Mouse (Mus musculus): ENCODE measurements around the gene Sec11a. TPM values are rescaled to one million over a fixed set of nuclear protein-coding genes. Genes with fewer than 3 reads are reported as not detected.
"Not testable (repeated sequence)": the region's sequence is repeated elsewhere in the genome, so short reads cannot be mapped to it uniquely, and the experiment has no call there.

Sec11a gene
- total and polyA plus RNA-seq, 3 experiments, result 40.8 to 103 (median 57.1) TPM

GRCm38 (mm10) chr7:80959003-80959402 is 11.4 kb upstream of the Sec11a start:
- no peak for DNase-seq

GRCm38 (mm10) chr7:80956891-80957290 is 9.3 kb upstream of the Sec11a start:
- no peak for DNase-seq

DNA sequence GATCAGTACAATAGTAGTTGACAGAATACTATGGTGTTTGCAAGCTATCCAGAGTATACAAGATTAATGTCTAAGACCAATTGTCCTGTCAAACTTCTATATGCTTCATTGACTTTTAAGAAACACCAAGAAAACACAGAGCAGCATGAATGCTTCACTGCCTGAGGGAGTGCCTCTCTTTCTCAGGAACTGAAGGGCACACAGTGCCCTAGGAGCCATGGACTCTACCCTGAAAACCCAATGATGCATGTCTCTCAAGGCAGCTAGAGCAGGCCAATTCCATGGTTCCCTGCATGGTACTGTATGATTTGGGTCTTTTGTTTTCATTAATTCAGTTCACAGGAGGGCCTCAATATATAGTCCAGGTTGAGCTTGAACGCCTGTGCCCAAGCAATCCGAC is 6.7 kb upstream of the Sec11a start:
- no peak for DNase-seq

DNA sequence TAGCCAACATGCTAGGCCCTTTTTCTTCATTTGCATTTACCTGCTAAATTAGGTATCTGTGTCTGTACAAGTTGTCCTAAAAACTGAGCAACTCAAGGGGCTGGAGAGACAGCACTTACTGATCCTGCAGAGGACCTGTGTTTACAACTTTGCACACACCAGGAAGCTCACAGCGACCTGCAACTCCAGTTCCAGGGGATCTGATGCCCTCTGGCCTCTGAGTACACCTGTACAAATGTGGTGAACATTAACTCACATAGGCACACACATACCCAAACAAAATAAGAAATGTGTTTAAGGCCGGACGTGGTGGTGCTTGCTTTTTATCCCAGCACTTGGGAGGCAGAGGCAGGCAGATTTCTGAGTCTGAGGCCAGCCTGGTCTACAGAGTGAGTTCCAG is 4.6 kb upstream of the Sec11a start:
- no peak for DNase-seq

DNA sequence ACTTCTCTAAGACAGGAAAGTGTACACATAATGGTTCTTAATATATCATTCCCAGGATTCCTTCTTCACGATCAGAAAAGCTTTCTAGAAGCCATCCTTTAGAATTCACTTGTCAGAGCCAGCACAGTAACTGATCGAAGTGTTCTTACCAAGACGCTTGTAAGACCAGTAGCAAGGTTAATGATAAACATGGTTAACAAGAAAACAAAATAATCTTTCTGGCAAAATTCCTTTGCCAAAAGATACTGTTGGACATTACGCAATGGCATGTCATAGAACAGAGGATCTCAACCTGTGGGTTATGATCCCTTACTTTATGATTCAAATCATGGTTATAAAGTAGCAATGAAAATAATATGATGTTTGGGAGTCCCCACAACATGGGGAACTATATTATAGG is 3.9 kb upstream of the Sec11a start:
- DNase-seq, result no peak

DNA sequence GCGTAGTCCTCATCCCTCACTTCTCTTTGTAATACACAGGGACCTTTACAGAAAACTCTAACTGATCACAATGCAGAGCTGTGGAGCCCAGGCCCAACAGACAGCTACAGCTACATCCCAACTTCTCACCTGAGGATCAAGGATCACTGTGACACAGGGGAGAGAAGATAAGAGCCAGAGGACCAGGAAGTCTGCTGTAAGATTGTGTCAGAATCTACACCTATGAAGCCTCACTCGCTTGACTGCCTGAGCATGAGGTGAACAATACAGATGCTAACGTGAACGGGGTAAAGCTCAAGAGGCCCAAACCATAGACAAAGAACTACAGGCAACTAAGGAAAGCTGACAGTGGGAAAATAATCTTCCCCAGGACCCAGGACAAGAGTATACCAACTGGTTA is 7.8 kb downstream of the Sec11a start:
- DNase-seq, result no peak

DNA sequence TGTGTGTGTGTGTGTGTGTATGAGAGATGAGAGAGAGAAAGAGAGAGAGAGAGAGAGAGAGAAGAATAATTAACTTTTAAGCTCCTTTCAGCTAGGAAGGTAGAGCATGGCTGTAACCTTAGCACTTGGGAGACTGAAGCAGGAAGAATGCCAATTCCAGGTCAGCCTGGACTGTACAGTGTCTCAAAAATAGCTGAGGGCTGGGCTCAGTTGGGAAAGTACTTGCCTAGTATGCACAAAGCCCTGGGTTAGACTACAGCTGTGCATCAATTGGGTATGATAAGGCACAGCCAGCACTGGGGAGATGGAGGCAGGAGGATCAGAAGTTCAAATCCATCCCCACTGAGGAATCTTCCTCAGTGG is 10.3 kb downstream of the Sec11a start:
- DNase-seq, result not testable (repeated sequence)

- DNase-seq, result not testable (repeated sequence)
Measured at GRCm38 (mm10) chr7:80936617-80937303, 10.8 kb downstream of the Sec11a start.

DNA sequence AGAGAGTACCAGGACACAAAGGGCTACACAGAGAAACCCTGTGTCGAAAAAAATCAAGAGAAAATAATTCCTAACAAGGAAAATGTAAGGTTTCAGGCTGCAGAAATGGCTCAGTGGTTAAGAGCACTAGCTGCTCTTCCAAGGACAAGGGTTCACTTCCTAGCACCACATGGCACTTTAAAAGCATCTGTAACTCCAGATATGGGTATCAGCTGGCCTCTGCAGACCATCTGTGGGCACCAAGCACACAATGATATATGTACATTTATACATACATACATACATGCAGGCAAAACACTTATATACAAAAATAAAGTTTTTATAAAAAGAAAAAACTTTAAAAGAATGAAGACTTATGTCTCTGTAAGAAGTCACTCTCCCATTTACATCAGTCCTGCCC is 11.7 kb downstream of the Sec11a start:
- no peak for DNase-seq

- DNase-seq, result no peak
Measured at GRCm38 (mm10) chr7:80932777-80933176, 14.8 kb downstream of the Sec11a start.

DNA sequence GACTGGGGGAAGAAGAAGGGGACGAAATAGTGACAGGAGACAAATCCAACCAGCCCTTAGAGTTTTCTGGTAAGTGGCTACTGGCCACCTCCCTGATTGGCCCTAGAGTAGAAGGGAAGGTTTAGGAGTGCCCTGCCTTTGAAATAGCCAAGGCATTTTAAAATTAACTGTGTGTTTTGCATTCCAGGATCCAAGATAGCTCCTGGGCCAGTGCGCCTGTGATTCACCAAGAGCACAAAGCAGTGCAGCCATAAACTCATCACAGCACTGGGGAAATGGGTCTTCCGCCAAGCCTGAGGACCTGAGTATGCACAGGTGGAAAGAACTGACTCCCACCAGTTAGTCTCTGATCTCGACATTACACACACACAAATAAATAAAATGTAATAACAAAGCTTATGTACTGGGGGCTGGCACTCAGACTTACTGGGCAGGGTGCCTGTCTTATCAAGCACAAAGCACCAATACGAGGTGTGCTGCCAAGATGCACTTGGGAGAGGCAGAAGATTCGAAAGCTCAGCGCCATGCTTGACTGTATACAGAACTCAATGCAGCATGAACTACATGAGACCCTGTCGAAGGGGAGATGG is 15.9 kb downstream of the Sec11a start:
- no peak for DNase-seq

DNA sequence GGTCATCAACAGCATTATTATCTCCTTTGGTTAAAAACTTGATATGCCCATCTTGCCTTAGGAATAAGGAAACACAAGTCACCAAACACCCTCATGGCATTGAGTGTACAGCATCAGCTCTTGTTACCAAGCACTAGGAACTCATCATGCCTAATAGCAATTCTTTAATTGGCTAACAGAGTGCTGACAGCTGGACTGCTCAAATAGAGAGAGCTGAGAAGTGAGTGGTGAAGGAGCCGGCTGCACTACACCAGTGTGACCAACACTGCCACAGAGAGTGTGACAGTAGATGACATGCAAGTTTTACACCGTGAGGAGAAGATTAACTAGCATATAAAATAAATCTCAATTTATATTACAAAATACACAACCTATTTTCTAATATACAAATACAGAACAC is 24.4 kb downstream of the Sec11a start:
- DNase-seq, result no peak

DNA sequence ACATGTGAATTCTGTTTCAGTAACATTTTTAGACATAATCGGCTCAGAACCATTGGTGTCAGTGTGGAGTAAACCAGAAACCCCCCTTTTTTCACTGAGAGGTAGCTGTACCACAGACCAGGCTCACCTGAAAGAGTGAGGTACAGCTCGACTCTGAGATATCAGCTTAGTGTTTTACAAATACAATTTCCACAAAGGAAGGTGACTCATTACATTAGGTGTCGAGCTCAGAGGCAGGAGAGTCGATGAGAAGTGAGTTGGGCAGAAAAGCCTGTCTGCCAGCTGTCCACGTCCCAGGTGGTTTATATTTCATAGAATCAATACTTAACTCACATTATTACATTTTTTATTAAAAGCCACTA is 28.0 kb downstream of the Sec11a start:
- DNase-seq, result no peak

- DNase-seq, result no peak
Measured at GRCm38 (mm10) chr7:80918982-80919646, 28.5 kb downstream of the Sec11a start.

DNA sequence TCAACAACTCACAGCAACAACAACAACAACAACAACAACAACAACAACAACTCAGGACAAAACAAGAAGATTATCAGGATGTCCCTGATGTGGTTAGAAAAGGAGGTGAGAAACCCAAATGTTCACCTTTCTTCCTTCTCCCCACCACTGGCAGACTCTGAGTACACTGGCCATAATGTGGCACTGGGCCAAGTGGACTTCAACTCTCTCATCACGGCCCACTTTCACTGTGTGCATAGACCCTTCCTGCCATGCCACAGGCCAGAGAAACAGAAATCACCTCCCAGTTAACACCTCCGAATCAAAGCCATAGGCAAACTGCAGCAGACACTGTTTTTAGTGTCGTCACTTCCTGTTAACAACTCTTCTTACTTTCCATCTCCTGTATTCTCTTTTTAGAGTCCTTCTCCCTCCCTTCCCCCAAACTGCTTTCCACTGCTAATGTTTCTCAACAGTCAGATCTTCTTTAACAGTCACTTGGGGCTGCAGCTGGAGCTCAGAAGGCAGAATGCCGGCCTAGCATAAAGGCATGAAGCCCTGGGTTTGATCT is 29.6 kb downstream of the Sec11a start:
- no peak for DNase-seq

- no peak for DNase-seq
Measured at GRCm38 (mm10) chr7:80912496-80912895, 35.1 kb downstream of the Sec11a start.

GRCm38 (mm10) chr7:80911053-80911452 is 36.5 kb downstream of the Sec11a start:
- DNase-seq, result no peak

- DNase-seq, result peak; percentile 80
Measured at GRCm38 (mm10) chr7:80904921-80905515, 42.6 kb downstream of the Sec11a start, which contains the start of gene Nmb. TSS of gene Nmb (minus strand) at chr7:80905076.

- no peak for DNase-seq
Measured at GRCm38 (mm10) chr7:80903625-80904422, 43.8 kb downstream of the Sec11a start.

- DNase-seq, result peak; percentile 28
Measured at GRCm38 (mm10) chr7:80901541-80902274, 45.9 kb downstream of the Sec11a start.

GRCm38 (mm10) chr7:80900944-80901501 is 46.6 kb downstream of the Sec11a start, which contains the start of gene Wdr73:
TSS of gene Wdr73 (minus strand) at chr7:80901269.
- peak; percentile 94 for DNase-seq

All from adrenal gland, adult 2 months (tissue).